Mouse (Mus musculus) cerebellum, adult 8-10 months (tissue): Measurements from ENCODE around the gene Ccer2.

Experiments used
- DNase-seq: peaks from one replicate; pipeline ENCODE4 v3.0.0; 2022

Gene Ccer2

DNA sequence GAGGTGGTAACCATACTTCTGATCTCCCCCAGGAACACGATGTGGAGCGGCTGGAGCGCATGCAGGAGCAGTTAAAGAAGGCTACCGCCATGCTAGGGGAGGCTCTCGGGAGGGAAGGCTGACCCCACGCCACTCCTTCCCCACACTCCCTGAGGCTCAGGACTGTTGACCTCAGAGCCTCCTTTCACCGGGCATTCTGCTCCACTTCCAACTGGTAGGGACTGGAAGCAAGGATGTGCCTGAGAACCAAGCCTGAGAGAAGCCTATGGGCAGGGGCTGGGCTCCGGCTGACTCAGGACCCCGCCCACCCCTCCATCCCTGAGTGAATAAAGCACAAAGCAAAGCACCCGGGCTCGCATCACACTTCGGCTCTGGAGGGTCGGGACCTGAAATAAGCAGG, 2.6 kb downstream of the Ccer2 start:
- DNase-seq: no peak

DNA sequence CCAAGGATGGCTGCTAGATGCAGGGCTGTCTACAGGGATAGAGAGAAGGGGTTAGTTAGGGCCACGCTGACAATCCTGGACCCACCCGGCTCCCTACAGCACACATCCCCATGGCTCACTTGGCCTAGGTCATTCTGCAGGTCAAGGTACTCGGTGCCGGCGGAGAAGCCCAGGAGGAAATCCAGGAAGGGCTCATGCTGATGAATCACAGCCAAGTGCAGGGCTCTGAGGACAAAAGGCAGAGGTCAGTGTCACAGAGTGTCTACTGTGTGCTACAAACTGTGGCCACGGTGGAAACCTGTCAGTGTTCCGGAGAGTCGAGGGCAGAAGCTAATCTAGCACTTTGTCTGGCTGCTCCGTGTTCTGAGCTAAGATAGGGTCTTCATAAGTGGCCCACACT, 5.9 kb downstream of the Ccer2 start:
- DNase-seq: no peak

DNA sequence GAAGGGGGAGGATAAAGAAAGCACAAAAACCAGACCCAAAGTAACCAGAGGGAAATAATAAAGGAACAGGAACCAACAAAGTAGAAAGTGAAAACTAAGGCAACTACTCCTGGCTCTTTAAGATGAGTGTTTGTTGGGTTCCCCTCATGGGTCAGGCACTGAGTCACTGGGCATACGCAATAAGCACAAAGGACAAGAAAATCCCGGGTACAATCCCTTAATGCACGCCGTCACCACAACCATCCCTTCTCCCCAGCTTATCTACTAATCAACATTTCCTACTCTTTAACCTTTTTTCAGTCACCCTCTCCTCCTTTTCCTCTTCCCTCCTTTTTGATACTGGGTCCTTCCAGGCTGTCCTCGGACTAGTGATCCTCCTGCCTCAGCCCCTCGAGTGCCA, 9.2 kb downstream of the Ccer2 start:
- no peak for DNase-seq

DNA sequence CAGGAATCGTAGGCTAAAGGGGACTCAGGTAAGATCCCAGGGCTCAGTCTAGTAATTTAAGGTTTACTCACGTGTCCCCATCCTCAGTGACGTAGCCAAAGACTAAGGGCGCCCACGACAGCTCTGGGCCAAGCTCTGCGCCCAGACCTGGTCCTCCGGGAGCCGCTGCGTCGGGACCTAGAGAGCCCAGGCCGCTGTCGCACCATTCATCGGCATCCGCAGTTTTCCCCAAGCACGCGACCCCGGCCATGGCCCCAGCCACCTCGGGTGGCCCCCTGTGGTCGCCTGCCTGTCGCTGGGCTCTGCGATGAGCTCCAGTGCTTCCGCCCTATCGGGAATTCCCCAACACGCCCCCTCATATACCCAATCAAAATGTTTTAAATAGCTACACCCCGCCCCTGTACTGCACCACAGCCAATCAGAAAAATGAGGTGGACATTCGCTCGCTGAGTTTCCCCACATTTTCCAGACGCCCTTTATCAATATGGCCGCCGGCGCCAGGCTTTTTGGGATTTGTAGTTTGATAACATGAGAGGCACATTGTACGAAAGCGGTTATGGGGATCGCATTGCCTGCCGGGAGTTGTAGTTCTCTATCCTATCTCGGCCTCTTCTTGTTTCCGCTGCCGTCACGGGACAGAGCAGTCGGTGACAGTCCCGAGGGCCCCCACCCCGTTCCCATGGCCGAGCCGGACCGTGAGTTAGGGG, 10.4 kb downstream of the Ccer2 start, which contains the start of gene Sirt2:
TSS of gene Sirt2 (plus strand) at position 563 of the 707 bp plus-strand sequence.
- peak; percentile 97 for DNase-seq

DNA sequence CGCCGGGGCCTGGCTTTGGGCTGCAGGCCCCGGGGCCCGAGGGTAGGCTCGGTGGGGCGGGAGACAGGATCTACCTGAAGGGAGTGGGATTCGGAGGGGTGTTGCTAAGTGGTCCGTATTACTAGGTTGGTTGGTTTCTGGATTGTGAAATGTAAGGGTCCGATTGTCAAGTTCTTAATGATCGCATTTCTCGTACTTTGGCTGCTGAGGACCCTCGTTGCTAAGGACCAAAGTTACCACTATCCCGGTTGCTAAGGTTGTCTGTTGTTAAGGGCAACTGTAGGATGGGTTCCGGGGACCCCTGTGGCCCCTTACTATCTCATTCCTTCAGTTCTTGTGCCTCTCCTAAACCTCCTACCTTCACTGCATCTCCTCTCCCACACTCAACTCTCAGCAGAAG, 10.9 kb downstream of the Ccer2 start:
- no peak for DNase-seq

DNA sequence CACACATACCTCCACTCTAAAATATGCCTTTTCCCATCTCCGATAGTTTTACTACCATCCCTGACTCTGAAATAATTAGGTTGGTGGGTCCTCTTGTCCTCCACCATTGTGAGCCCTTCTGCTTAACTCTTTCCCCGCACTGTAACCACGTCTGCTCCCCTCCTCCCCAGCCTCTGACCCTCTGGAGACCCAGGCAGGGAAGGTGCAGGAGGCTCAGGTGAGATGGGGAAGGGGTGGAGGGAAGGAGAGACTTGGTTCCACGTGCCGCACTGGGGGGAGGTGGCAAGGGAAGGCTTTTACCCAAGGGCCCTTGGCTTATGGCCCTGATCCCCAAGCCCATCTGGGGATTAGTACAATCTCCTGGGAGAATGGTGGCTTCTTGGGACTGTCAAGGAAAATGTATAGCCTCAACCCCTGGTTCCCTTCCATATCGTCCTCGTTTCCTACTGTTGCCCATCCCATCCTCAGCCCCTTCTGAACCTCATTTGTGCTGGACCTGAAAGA, 11.5 kb downstream of the Ccer2 start, which contains the start of gene Nfkbib:
TSS of gene Nfkbib (minus strand) at position 51 of the 504 bp plus-strand sequence.
- peak; percentile 35 for DNase-seq

DNA sequence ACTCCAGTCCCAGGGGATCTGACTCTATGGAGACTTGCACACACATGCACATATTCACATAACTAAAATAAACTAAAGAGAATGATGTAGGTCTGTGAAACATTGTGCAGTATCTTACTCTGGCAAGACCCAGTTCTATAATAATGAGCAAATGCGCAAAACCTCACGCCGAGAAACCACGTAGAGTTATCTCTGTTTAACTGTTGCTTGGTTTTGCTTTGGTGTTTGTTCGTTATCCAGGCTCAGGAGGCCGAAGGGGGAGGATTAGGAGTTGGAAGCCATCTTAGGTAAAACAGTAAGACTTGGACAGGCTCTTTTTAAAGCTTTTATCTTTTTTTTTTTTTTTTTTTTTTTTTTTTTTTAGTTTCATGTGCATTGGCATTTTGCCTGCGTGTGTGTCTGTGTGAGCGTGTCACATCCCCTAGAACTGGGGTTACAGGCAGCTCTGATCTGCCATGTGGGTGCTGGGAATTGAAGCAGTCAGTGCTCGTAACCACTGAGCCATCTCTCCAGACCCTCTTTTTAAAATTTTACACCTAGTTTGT, 13.5 kb downstream of the Ccer2 start:
- DNase-seq: no peak

DNA sequence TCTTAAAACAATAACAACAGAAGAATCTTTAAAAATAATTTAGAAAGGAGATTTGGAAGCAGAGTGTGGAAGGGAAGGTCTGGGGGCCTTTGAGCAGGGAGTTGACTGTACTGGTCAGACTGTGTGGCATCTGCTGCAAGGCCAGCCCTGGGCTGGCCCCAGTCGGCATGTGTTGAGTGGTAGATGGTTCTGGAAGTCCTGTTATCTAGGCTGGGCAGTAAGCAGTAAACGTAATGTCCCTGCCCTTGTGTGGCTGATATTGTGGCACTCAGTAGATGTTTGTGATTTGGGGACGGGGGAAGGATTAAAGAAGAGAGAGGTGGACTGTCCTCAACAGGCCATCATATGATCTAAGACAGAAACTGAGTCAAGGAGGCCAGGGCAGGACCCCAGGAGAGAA, 14.3 kb downstream of the Ccer2 start:
- DNase-seq: no peak

DNA sequence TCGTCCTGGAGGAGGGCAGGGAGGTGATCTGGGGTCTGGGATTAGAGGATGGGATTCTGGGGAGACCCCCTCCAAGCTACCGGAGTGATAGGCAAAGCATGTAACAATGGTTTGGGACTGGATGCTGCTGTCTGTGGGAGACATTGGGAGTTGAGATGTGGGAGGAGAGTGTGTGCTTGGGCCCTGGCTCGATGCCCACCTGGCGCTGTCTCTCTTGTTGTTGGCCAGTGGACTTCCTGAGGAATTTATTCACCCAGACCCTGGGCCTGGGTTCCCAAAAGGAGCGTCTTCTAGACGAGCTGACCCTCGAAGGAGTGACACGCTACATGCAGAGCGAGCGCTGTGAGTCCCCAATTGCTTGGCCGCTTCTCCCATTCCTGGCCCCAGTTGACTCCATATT, 15.9 kb downstream of the Ccer2 start:
- no peak for DNase-seq

DNA sequence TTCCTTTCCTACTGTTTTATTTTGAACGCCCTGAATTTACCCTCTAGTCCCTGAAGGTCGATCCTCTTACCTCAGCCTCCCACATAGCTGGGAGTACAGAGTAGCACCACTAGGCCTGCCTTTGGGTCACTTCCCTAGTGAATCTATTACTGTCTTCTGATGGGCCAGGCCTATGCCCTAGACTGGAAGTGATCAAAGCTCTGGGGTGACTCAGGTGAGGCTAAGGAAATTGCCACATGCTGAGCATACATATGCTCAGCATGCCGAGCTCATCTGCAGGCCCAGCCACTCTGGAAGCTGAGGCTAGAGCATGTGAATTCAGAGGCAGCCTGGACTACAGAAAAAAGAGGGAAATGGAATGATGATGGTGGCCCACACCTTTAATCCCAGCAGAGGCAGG, 17.2 kb downstream of the Ccer2 start:
- no peak for DNase-seq

DNA sequence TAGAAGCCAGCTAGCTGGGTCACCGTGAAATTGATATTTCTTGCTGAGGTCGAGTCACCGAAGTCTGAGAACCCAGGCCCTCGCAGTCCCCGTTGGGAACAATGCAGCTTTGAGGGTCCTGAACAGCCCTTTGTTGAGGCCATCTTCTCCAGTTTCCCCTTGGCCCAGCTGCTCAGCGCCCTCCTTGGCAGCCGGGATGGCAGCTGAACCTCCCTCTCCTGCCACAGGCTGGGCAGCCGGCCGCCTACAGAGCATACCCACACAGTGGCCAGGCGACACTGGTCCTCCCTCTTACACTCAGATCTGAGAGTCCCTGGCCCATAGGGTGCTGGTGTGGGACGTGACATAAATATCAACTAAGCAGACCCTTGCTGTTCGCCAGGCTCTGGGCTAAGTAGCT, 18.2 kb downstream of the Ccer2 start:
- DNase-seq: no peak

DNA sequence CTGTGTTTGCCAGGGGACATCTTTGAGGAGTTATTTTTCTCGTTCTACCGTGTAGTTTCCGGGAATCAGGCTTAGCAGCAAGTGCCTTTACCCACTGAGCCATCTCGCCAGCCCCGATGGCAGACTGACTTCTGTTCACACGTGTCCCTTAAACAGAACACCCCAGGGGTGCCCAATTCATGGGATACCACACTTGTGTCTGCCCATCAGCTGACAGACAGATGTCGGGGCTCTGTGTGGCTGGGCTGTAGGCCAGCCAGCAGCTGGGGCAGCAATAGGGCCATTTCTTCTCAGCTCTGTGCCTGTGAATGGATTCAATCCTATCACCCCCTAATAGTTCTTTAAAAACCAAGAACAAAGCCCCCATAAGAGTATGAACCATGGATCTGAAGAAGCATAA, 19.2 kb downstream of the Ccer2 start:
- DNase-seq: no peak

DNA sequence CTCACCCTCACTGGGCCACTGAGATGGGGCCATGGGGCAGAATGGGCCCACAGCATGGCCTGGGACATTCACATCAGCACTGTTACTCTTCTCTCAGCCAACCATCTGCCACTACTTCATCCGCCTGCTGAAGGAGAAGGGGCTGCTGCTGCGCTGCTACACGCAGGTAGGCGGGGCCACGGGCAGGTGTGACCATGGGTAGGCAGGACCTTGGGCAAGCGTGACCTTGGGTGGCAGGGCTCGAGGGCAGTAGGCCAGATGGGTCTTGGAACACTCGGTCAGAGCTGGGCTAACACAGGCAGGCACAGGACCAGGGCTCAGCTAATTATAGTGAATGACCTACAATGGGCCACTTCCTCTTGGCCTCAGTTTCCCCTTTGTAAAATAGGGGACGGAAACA, 22.9 kb downstream of the Ccer2 start:
- no peak for DNase-seq

DNA sequence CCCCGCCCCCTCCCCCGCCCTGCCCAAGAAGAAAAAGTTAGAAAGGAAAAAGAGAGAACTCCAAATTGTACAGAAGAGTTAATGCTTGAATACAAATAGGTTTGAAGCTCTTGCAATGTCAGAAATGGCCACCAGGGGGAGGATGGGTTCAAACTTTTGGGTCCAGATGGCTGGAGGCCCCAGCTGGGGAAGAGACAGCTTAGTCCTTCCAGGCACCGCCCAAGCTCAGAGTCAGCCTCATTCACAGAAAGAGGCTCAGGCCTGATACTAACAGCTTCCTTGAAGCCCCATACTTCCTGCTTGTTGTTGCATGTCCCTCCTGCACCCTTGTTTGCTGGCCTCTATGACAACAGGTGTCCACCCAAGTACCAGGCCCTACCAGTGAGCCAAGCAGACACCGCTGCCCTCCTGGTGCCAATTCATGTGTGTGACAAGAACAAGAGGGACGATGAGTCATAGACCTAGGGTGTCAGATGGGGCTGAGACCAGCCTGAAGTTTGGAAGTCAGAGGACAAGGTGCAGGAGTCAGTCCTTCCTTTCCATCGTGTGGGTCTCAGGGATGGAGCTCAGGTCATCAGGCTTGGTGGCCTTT, 24.2 kb downstream of the Ccer2 start:
- DNase-seq: peak; percentile 92

DNA sequence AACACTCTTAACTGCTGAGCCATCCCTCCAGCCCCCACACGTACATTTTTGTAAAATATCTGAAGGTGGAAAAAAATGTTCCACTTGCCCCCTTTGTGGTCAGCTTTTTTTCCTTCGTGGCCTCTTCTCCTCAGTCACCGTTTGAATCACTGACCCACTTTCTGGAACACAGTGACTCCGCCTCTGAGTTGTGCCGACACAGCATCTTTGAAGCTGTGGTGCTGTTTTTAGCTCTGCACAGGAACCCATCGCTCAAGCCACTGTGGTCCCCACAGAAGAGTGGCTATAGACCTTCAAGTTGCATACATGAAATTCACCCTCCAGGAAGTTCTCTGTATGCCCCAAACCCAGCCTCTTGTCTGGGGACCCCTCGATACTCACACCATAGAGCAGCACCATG, 24.9 kb downstream of the Ccer2 start:
- no peak for DNase-seq

DNA sequence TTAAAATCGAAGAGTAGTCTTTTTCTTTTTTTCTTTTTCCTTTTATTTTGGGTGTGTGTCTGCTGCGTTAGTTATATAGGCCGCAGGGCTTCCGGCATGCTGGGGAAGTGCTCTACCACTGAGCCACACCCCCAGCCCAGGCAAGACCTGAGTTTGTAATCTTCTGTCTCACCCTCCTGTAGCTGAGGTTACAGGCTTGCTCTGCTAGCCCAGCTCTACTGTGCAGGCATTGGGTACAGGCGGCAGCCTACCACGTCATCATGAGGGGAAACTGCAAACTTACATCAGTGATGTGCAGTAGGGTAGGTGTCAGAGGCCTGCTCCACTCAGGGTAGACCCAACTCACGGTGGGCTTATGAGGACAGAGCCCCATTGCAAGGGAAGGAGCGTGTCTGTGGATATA, 25.3 kb downstream of the Ccer2 start:
- no peak for DNase-seq

DNA sequence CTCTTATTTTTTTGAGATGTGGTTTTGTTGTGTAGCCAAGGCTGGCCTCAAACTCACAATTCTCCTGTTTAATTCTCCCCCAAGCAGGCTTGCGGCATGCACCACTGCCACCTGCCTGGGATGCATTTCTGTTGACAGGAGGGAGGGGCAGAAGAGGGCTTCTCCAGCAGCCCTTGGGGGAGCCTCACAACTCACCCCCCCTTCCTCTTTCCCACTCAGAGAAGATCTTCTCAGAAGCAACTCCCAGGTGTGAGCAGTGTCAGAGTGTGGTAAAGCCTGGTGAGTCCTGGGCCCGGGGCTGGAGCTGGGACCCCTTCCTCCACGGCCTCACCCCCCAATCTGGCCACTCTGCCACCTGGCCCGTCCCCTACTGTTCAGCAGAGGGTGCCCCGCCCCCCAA, 29.2 kb downstream of the Ccer2 start:
- no peak for DNase-seq

DNA sequence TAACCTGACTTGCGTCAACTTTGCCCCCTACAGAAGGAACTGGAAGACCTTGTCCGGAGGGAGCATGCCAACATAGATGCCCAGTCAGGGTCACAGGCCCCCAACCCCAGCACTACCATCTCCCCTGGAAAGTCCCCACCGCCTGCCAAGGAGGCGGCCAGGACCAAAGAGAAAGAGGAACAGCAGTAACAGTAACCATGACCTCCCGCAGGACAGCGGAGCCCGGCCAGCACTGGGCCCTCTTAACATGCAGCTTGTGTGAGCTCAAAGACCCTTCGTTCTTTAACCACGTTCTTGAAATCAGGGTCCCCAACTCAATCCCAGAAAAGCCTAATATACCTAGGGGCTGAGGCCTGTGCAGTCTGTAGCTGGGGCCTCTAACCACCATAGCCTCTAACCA, 31.9 kb downstream of the Ccer2 start:
- DNase-seq: no peak

DNA sequence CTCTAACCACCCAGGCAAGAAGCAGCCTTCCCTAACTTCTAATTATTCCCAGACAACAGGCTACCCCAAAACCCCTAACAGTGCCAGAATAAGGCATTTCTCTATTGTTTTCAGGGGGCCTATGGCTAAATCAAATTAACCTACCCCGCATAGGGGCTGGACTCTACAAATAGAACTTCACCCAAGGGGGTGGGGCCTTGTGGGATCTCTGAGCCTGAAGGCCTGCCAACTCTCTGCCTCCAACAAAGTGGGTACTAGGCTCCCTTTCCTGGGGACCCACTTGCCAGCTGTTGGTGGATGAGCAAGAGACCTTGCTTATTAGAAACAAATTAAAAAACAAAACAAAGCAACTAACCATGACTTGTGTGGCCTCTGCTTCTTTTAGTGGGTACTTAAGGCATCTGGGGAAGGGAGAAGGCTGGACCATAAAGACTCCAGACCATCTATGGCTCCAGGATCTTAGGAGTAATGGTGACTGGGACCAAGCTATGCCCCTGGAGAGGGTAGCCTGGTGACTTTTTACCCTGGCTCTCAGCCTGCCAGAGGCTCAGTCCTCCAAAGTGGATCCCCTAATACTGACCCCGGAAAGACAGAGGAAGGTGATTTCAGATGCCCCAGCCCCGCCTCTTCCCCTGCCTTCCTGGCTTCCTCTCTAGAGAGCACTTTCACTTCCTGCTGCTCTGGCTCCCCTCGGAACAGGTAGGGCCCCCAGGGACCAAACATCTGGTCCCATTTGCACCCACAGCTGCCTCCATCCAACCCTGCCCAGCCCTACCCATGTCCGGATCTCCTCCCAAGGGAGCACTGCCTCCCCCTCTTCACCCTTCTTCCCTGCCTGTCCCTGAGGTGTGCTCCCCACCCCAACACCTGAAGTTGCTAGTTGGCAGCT, 32.6 kb downstream of the Ccer2 start, which contains the start of gene Rinl:
TSS of gene Rinl (plus strand) at position 663 of the 889 bp plus-strand sequence.
- DNase-seq: no peak

DNA sequence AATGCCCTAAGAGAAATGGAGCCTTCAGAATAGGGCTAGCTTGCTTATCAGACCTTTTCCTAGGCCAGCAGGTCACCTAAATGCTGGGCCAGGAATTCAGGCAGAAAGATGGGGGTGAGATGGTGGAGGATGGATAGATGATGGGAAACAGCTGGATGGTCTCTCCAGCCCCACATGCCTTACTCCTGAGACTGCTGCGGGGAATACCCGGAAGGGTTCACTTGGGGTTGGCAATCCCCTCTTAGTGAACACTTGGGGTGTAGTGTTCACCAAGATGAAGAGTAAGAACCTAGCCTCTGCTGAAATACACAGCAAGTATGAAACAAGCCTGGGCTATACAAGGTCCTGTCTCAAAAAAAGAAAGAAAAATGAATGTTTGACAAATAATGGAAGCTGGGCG, 33.3 kb downstream of the Ccer2 start:
- DNase-seq: no peak

DNA sequence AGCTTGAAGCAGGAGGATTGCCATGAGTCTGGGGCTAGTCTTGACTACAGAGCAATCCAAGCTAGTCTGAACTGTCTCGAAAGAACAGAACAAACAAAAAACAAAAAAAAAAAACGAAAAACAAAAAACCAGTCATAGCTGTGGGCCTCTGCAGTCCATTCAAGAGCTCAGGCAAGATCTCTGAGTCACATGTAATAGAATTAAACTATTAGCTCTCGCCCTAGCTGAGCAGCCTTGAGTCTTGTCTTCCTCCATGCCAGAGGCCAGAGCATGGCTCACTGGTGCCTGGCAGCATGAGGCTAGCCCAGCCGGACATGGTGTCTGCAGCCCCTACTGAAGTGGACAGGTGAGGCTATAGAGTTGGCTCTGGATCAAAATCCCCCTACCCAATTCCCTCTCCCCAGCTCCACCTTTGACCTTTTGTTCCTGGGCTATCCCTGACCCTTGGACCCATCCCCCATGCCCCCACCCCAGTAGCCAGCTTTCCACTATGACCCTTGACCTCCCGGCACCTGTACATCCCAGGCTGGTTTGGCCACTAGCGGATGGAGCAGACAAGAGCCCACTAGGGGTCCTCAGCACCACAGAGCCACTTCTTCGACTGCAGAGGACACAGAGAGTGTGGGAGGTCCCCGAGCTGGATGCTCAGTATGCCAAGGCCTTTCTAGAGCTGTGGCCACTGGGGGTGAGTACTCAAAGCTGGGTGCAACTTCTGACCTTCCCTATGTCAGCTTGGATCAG, 34.3 kb downstream of the Ccer2 start:
- no peak for DNase-seq

DNA sequence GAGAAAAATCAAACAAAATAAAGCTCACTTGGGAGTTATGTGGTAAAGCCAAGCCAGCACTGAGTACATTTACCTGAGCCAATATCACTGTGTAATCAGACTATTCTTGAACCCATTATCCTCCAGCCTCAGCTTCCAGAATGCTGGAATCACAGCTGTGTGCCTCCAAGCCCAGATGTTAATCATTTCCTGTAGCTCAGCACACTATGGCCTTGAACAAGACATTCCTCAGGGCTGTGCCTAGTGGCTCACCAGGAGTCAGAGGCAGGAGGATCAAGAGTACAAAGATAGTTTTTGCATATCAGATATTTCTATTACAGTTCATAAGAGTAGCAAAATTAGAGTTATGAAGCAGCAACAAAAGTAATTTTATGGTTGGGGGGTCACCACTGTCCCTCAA, 35.7 kb downstream of the Ccer2 start:
- DNase-seq: no peak
